Mouse (Mus musculus) skeletal muscle tissue, adult 2 months (tissue): ENCODE results near the gene Cacng7.

Source experiments
- DNase-seq: peaks from one replicate; pipeline ENCODE4 v3.0.0-alpha.2; 2012; ENCODE audit warnings: low read depth, low spot score

Cacng7 gene

GRCm38 (mm10) chr7:3345301-3345700, 12.5 kb downstream of the Cacng7 start:
- no peak for DNase-seq

- DNase-seq = no peak
These were observed 14.9 kb downstream of the Cacng7 start for GRCm38 (mm10) chr7:3347366-3348287.

- DNase-seq = no peak
These were observed 15.6 kb downstream of the Cacng7 start for GRCm38 (mm10) chr7:3348326-3348725.

- DNase-seq = no peak
These were observed 17.0 kb downstream of the Cacng7 start for GRCm38 (mm10) chr7:3349775-3350174.

DNA sequence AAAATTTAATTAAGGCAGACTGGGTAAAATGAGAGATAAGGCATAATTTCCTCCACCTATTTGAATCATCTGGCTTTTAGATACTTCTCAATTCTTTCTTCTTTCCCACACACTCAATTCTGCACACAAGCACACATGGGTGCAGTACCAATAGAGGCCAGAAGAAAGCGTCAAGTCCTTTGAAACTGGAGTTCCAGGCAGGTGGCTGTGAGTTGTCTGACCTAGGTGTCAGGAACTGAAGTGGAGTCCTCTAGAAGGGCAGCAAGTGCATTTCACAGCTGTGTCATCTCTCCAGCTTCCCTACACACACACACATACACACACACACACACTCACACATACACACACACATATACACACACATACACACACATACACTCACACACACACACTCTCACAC, 18.8 kb downstream of the Cacng7 start:
- no peak for DNase-seq

GRCm38 (mm10) chr7:3354850-3355249, 22.1 kb downstream of the Cacng7 start:
- DNase-seq = no peak

DNA sequence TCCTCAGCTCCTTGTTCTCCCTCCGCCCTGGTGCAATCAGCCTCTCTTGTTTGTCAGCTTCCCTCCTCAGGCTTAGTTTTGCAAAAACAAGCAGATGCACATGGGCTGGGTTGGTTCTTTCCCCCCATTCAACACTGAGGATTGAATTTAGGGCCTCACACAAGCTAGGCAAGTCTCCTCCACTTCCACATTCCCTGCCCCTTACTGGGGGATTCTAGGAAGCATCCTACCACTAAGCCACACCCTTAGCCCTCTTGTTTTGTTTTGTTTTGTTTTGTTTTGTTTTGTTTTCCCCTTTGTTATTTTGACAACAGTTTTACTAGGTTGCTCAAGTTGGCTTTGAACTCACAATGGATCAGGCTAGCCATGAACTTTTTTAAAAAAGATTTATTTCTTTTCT, 27.9 kb downstream of the Cacng7 start:
- no peak for DNase-seq

- no peak for DNase-seq
These were observed 33.0 kb downstream of the Cacng7 start for GRCm38 (mm10) chr7:3365547-3366279.

DNA sequence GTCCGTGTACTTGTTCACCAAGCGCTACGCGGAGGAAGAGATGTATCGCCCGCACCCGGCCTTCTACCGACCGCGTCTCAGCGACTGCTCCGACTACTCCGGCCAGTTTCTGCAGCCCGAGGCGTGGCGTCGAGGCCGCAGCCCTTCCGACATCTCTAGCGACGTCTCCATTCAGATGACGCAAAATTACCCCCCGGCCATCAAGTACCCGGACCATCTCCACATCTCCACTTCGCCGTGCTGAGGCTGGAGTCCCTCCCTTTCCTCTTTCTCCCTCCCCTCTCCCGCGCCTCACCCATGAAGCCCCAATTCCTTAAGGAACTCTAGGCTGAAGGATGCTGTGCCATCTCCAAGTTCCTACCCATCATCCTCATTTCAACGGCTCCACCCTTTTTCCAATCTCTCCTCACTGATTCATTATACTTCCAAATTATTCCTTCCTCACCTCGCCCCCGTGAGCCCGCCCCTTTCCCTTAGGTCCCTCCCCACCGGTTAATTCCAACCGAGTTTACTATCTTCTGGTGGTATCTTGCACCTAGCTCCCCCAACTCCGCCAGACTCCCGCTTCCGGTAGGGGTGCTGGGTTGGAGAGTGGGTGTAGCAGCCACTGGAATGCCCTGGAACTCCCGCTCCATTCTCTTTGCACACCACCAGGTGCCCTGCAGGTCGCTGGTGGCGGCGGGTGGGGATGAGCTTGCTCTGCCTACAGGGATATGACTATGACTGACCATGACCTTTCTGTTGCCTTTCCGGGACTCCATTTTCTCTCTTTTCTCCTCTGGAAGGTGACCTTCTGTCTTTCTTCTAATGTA, 34.2 kb downstream of the Cacng7 start:
- no peak for DNase-seq

GRCm38 (mm10) chr7:3367569-3367968, 34.8 kb downstream of the Cacng7 start:
- DNase-seq = no peak

GRCm38 (mm10) chr7:3368311-3368710, 35.6 kb downstream of the Cacng7 start:
- no peak for DNase-seq

GRCm38 (mm10) chr7:3369189-3369588, 36.4 kb downstream of the Cacng7 start:
- DNase-seq = no peak

- DNase-seq = no peak
These were observed 37.7 kb downstream of the Cacng7 start for GRCm38 (mm10) chr7:3370407-3370806.

GRCm38 (mm10) chr7:3372376-3372775, 39.6 kb downstream of the Cacng7 start:
- DNase-seq = no peak

- no peak for DNase-seq
These were observed 41.0 kb downstream of the Cacng7 start for GRCm38 (mm10) chr7:3373754-3374153.

- peak; percentile 27 for DNase-seq
These were observed 44.1 kb downstream of the Cacng7 start for GRCm38 (mm10) chr7:3376831-3377230.

GRCm38 (mm10) chr7:3382123-3382522, 49.4 kb downstream of the Cacng7 start:
- no peak for DNase-seq

DNA sequence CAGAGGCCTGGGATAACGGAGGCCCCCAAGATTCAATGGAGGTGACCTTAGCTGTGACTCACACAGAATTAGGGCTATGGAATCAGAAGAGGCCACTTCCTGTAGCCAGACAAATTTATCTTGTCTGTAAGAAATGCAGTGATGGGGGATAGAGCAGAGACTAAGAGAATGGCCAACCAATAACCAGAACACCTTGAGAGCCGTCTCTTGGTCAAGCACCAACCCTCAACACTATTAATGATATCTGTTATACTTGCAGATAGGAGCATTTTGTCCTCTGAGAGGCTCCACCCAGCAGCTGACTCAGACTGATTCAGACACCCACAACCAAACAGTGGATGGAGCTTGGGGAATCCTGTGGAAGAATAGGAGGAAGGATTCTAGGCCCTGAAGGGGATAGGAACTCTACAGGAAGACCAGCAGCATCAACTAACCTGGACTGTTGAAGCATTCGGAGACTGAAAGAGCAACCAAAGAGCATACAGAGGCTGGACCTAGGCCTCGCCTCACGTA, 52.1 kb downstream of the Cacng7 start:
- no peak for DNase-seq

GRCm38 (mm10) chr7:3386036-3386730, 53.4 kb downstream of the Cacng7 start:
- no peak for DNase-seq

- DNase-seq = no peak
These were observed 55.0 kb downstream of the Cacng7 start for GRCm38 (mm10) chr7:3387761-3388160.

GRCm38 (mm10) chr7:3388885-3389284, 56.1 kb downstream of the Cacng7 start:
- DNase-seq = no peak
